Mouse (Mus musculus): Measurements from ENCODE around the gene Mylk4. TPM values are rescaled to one million over a fixed set of nuclear protein-coding genes. Genes with fewer than 3 reads are reported as not detected.

The Mylk4 gene
- total and polyA plus RNA-seq, 2 experiments from 2014 or later, result 0.05 to 0.21 TPM

DNA sequence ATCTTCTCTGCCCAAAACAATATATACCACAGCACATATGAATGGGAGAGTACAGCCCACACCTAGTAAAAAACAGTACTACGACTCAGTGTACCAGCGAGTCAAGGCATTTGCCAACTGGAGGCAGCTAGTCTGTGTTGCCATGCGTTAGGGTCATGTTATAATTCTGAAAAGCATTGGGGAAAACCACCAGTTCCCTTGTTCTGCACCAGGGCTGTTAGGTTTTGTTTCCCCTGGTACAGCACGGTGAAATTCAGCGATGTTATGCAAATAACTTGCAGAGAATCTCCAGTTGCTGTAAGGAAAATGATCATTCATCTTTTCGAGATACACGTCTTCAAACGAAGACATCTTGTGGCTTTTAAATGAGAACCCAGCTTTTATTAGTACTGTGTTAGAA is 41.8 kb upstream of the Mylk4 start:
- H3K4me3 ChIP-seq (ENCODE audit: low read depth, low read length), result no peak overlapping the region
- no peaks in the 10 kb centered on the region for H3K4me1 ChIP-seq (ENCODE audit: insufficient read depth)
- no peaks in the 10 kb centered on the region for H3K27me3 ChIP-seq (ENCODE audit: insufficient read depth, low read length)
- ATAC-seq, result no peak
- WGBS, result 91% methylated on average over 8 of the region's 8 CpGs
- no peak overlapping the region for H3K27ac ChIP-seq (ENCODE audit: low read depth, low read length)
- peaks cover 16% of the 10 kb centered on the region; the same call in 1 of the 2 replicates for H3K36me3 ChIP-seq (ENCODE audit: insufficient read depth)
- H3K9me3 ChIP-seq (ENCODE audit: low read length), result no peaks in the 10 kb centered on the region
- no peak for DNase-seq
- no peak overlapping the region for H3K9ac ChIP-seq
- TF ChIP-seq CTCF (IDR thresholded peaks at IDR 0.05; ENCODE audit: low read depth), result no peak
- no peak overlapping the region for H3K4me2 ChIP-seq (ENCODE audit: low read depth)

DNA sequence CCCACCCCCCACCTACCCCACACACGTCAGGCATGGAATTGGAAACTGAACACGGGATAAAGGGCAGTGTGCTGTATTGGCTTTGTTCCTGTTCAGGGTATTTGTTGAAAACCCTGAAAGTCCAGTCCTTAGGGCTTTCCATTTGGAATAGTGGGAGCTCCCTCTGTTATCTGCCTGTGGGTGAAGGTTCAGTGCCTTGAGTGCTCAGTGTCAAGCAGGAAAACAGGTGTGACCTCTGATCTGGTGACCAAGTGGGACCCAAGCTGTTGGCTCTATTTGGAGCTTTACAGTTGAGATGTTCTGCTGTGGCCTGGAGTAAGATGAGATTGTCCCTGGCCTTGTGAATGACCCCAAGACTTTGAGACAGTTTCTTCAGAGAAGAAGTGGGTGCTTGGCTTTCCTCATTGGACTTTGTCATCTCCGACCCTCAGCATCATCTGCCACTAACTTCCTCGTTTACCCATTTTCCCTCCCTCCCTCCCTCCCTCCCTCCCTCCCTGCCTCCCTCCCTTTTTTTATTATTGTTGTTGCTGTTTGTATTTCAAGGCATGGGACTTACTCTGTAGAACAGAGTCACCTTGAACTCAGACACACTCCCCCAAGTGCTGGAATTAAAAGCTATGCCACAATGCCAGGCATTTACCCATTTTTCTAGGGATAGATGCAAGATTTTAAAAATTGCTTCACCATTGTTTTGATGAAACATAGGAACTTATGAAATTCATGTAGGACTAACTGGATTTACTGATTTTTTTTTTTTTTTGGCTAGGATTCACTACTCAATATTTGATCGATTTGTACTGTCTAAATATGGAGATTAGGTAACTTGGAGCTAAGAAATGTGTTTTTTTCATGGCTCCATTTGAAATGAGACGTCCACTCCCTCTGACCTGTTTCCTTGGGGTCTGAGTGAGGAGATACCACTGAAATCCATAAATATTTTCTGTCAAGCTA is 40.9 kb upstream of the Mylk4 start:
- Histone ChIP-seq H3K27ac (ENCODE audit: low read depth, low read length) (no peak overlapping the region), H3K4me2 (ENCODE audit: low read depth) (no peak overlapping the region), H3K4me3 (ENCODE audit: low read depth, low read length) (no peak overlapping the region), H3K9me3 (ENCODE audit: low read length) (no peaks in the 10 kb centered on the region), H3K9ac (no peak overlapping the region), H3K27me3 (ENCODE audit: insufficient read depth, low read length) (no peaks in the 10 kb centered on the region), H3K36me3 (ENCODE audit: insufficient read depth) (peaks cover 24% of the 10 kb centered on the region), H3K4me1 (ENCODE audit: insufficient read depth) (no peaks in the 10 kb centered on the region)
- ATAC-seq (no peak), DNase-seq (no peak)
- WGBS, result 79% methylated on average over 6 of the region's 6 CpGs
- no peak for TF ChIP-seq CTCF (IDR thresholded peaks at IDR 0.05; ENCODE audit: low read depth)

- H3K36me3 ChIP-seq (ENCODE audit: insufficient read depth), result peaks cover 38% of the 10 kb centered on the region
- TF ChIP-seq CTCF (IDR thresholded peaks at IDR 0.05; ENCODE audit: low read depth), result no peak
- H3K9me3 ChIP-seq (ENCODE audit: low read length), result no peaks in the 10 kb centered on the region
- no peak overlapping the region for H3K4me2 ChIP-seq (ENCODE audit: low read depth)
- ATAC-seq, result no peak
- H3K9ac ChIP-seq, result no peak overlapping the region
- H3K4me3 ChIP-seq (ENCODE audit: low read depth, low read length), result no peak overlapping the region
- H3K4me1 ChIP-seq (ENCODE audit: insufficient read depth), result no peaks in the 10 kb centered on the region
- no peak for DNase-seq
- whole genome bisulfite sequencing, result 93% methylated on average over 6 of the region's 6 CpGs
- no peak overlapping the region for H3K27ac ChIP-seq (ENCODE audit: low read depth, low read length)
- no peaks in the 10 kb centered on the region for H3K27me3 ChIP-seq (ENCODE audit: insufficient read depth, low read length)
Observed at GRCm38 (mm10) chr13:32823126-32823525, 39.4 kb upstream of the Mylk4 start.

GRCm38 (mm10) chr13:32821671-32822070 is 37.9 kb upstream of the Mylk4 start:
- Histone ChIP-seq H3K36me3 (ENCODE audit: insufficient read depth) (peaks cover 48% of the 10 kb centered on the region), H3K9me3 (ENCODE audit: low read length) (no peaks in the 10 kb centered on the region), H3K27ac (ENCODE audit: low read depth, low read length) (no peak overlapping the region), H3K27me3 (ENCODE audit: insufficient read depth, low read length) (no peaks in the 10 kb centered on the region), H3K4me2 (ENCODE audit: low read depth) (no peak overlapping the region), H3K4me3 (ENCODE audit: low read depth, low read length) (no peak overlapping the region), H3K9ac (no peak overlapping the region), H3K4me1 (ENCODE audit: insufficient read depth) (no peaks in the 10 kb centered on the region)
- TF ChIP-seq CTCF (IDR thresholded peaks at IDR 0.05; ENCODE audit: low read depth), result no peak
- WGBS, result 97% methylated on average over 4 of the region's 4 CpGs
- ATAC-seq, result no peak
- no peak for DNase-seq

- H3K4me2 ChIP-seq (ENCODE audit: low read depth), result no peak overlapping the region
- H3K9me3 ChIP-seq (ENCODE audit: low read length), result no peaks in the 10 kb centered on the region
- H3K4me1 ChIP-seq (ENCODE audit: insufficient read depth), result no peaks in the 10 kb centered on the region
- H3K27ac ChIP-seq (ENCODE audit: low read depth, low read length), result no peak overlapping the region
- peaks cover 55% of the 10 kb centered on the region for H3K36me3 ChIP-seq (ENCODE audit: insufficient read depth)
- no peak for TF ChIP-seq CTCF (IDR thresholded peaks at IDR 0.05; ENCODE audit: low read depth)
- no peak overlapping the region for H3K9ac ChIP-seq
- WGBS, result 96% methylated on average over 5 of the region's 5 CpGs
- ATAC-seq (no peak), DNase-seq (no peak)
- no peak overlapping the region for H3K4me3 ChIP-seq (ENCODE audit: low read depth, low read length)
- no peaks in the 10 kb centered on the region for H3K27me3 ChIP-seq (ENCODE audit: insufficient read depth, low read length)
Observed at GRCm38 (mm10) chr13:32819926-32820325, 36.2 kb upstream of the Mylk4 start.

DNA sequence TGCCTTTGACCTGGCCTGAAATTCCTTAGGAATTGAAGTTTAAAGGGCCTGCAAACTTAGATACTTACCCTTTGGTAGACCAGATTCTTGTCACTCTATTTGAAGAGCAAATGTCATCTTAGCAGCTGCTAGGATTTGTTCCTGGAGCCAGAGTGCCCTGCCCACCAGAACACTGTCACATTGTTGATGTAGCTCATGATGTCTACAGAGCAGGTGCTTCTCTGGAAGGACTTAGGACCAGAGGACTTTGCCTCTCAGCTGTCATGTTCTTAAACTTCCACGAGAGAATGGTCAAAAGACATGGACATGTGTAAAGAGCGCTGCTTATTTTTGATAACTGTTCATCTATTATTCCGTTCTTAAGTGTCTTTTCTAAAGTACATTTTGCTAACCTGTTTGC is 35.5 kb upstream of the Mylk4 start:
- no peak overlapping the region for H3K4me3 ChIP-seq (ENCODE audit: low read depth, low read length)
- 93% methylated on average over 3 of the region's 3 CpGs for WGBS
- no peak overlapping the region for H3K9ac ChIP-seq
- DNase-seq, result no peak
- H3K36me3 ChIP-seq (ENCODE audit: insufficient read depth), result peaks cover 58% of the 10 kb centered on the region
- no peaks in the 10 kb centered on the region for H3K27me3 ChIP-seq (ENCODE audit: insufficient read depth, low read length)
- H3K4me1 ChIP-seq (ENCODE audit: insufficient read depth), result no peaks in the 10 kb centered on the region
- H3K27ac ChIP-seq (ENCODE audit: low read depth, low read length), result no peak overlapping the region
- ATAC-seq, result no peak
- no peak for TF ChIP-seq CTCF (IDR thresholded peaks at IDR 0.05; ENCODE audit: low read depth)
- no peaks in the 10 kb centered on the region for H3K9me3 ChIP-seq (ENCODE audit: low read length)
- H3K4me2 ChIP-seq (ENCODE audit: low read depth), result no peak overlapping the region

- H3K4me1 ChIP-seq (ENCODE audit: insufficient read depth), result peaks cover 17% of the 10 kb centered on the region
- no peak overlapping the region for H3K9ac ChIP-seq
- H3K4me2 ChIP-seq (ENCODE audit: low read depth), result no peak overlapping the region
- H3K27me3 ChIP-seq (ENCODE audit: insufficient read depth, low read length), result no peaks in the 10 kb centered on the region
- no peak overlapping the region for H3K4me3 ChIP-seq (ENCODE audit: low read depth, low read length)
- no peak overlapping the region for H3K27ac ChIP-seq (ENCODE audit: low read depth, low read length)
- ATAC-seq (no peak), DNase-seq (no peak)
- TF ChIP-seq CTCF (IDR thresholded peaks at IDR 0.05; ENCODE audit: low read depth), result no peak
- no peaks in the 10 kb centered on the region for H3K9me3 ChIP-seq (ENCODE audit: low read length)
- peaks cover 30% of the 10 kb centered on the region for H3K36me3 ChIP-seq (ENCODE audit: insufficient read depth)
- 65% methylated on average over 3 of the region's 3 CpGs for WGBS
Observed at GRCm38 (mm10) chr13:32807624-32808023, 23.9 kb upstream of the Mylk4 start.
